Mouse (Mus musculus) heart, postnatal 0 days (tissue): ENCODE measurements around the gene Xylt1.

Experiments used
- CTCF ChIP-seq: IDR thresholded peaks from 2 replicates; pipeline ENCODE4 v1.5.1; 2016; ENCODE audit warnings: antibody characterized with exemption, control low read depth, low read depth
- EP300 ChIP-seq: IDR thresholded peaks from 2 replicates; pipeline ENCODE4 v1.6.1; 2016; ENCODE audit warnings: antibody characterized with exemption, low read depth

GRCm38 (mm10) chr7:117470243-117470802, 89.5 kb downstream of the Xylt1 start:
- no peak for TF ChIP-seq EP300
- TF ChIP-seq CTCF, result no peak
